Mouse (Mus musculus): ENCODE results near the gene Asic2. TPM values are rescaled to one million over a fixed set of nuclear protein-coding genes. Genes with fewer than 3 reads are reported as not detected.

Gene Asic2
- polyA plus RNA-seq, 1 experiment from 2014 or later = not detected

GRCm38 (mm10) chr11:81239091-81239490, 729.2 kb downstream of the Asic2 start:
- TF ChIP-seq EP300 (IDR thresholded peaks at IDR 0.05; ENCODE audit: low read depth) (no peak), CTCF (IDR thresholded peaks at IDR 0.05; ENCODE audit: low read depth) (no peak)

GRCm38 (mm10) chr11:81236070-81236469, 732.2 kb downstream of the Asic2 start:
- no peak overlapping the region for H3K4me3 ChIP-seq (ENCODE audit: low read depth, low read length)
- no peak overlapping the region for H3K9ac ChIP-seq (replicated peaks)
- ATAC-seq = no peak
- H3K27ac ChIP-seq (ENCODE audit: low read depth) = no peak overlapping the region
- no peak overlapping the region for H3K4me2 ChIP-seq (ENCODE audit: low read depth, low read length)
- H3K4me1 ChIP-seq (ENCODE audit: insufficient read depth) = no peaks in the 10 kb centered on the region
- 69% methylated on average over 2 of the region's 2 CpGs for WGBS (ENCODE audit: insufficient replicate concordance)
- TF ChIP-seq EP300 (IDR thresholded peaks at IDR 0.05; ENCODE audit: low read depth) = no peak
- TF ChIP-seq CTCF (IDR thresholded peaks at IDR 0.05; ENCODE audit: low read depth) = no peak
- H3K27me3 ChIP-seq (ENCODE audit: insufficient read depth, low read length) = no peaks in the 10 kb centered on the region
- no peaks in the 10 kb centered on the region for H3K9me3 ChIP-seq (ENCODE audit: low read length)
- no peak for DNase-seq
- no peaks in the 10 kb centered on the region for H3K36me3 ChIP-seq (replicated peaks; ENCODE audit: insufficient read depth, low read length)

More at GRCm38 (mm10) chr11:81239091-81239490, 729.2 kb downstream of the Asic2 start:
- ATAC-seq (no peak), DNase-seq (no peak)
- Histone ChIP-seq H3K4me2 (ENCODE audit: low read depth, low read length) (no peak overlapping the region), H3K9ac (replicated peaks) (no peak overlapping the region), H3K4me1 (ENCODE audit: insufficient read depth) (no peaks in the 10 kb centered on the region), H3K36me3 (replicated peaks; ENCODE audit: insufficient read depth, low read length) (no peaks in the 10 kb centered on the region), H3K27ac (ENCODE audit: low read depth) (no peak overlapping the region), H3K9me3 (ENCODE audit: low read length) (no peaks in the 10 kb centered on the region), H3K27me3 (ENCODE audit: insufficient read depth, low read length) (no peaks in the 10 kb centered on the region), H3K4me3 (ENCODE audit: low read depth, low read length) (no peak overlapping the region)
- WGBS (ENCODE audit: insufficient replicate concordance) = 74% methylated on average over 2 of the region's 2 CpGs

- H3K4me2 ChIP-seq (ENCODE audit: low read depth, low read length) = no peak overlapping the region
- no peaks in the 10 kb centered on the region for H3K4me1 ChIP-seq (ENCODE audit: insufficient read depth)
- DNase-seq (no peak), ATAC-seq (no peak)
- H3K9me3 ChIP-seq (ENCODE audit: low read length) = no peaks in the 10 kb centered on the region
- H3K27ac ChIP-seq (ENCODE audit: low read depth) = no peak overlapping the region
- WGBS (ENCODE audit: insufficient replicate concordance) = 80% methylated on average over 9 of the region's 9 CpGs
- H3K27me3 ChIP-seq (ENCODE audit: insufficient read depth, low read length) = no peaks in the 10 kb centered on the region
- TF ChIP-seq EP300 (IDR thresholded peaks at IDR 0.05; ENCODE audit: low read depth) (no peak), CTCF (IDR thresholded peaks at IDR 0.05; ENCODE audit: low read depth) (no peak)
- H3K9ac ChIP-seq (replicated peaks) = no peak overlapping the region
- H3K4me3 ChIP-seq (ENCODE audit: low read depth, low read length) = no peak overlapping the region
- H3K36me3 ChIP-seq (replicated peaks; ENCODE audit: insufficient read depth, low read length) = no peaks in the 10 kb centered on the region
Observed at GRCm38 (mm10) chr11:81223361-81223760, 744.9 kb downstream of the Asic2 start.

- Histone ChIP-seq H3K9ac (replicated peaks) (no peak overlapping the region), H3K27me3 (ENCODE audit: insufficient read depth, low read length) (no peaks in the 10 kb centered on the region), H3K4me3 (ENCODE audit: low read depth, low read length) (no peak overlapping the region), H3K4me2 (ENCODE audit: low read depth, low read length) (no peak overlapping the region), H3K36me3 (replicated peaks; ENCODE audit: insufficient read depth, low read length) (no peaks in the 10 kb centered on the region), H3K27ac (ENCODE audit: low read depth) (no peak overlapping the region), H3K9me3 (ENCODE audit: low read length) (no peaks in the 10 kb centered on the region), H3K4me1 (ENCODE audit: insufficient read depth) (no peaks in the 10 kb centered on the region)
- WGBS (ENCODE audit: insufficient replicate concordance) = 69% methylated on average over 4 of the region's 4 CpGs
- no peak for DNase-seq
- TF ChIP-seq EP300 (IDR thresholded peaks at IDR 0.05; ENCODE audit: low read depth) = no peak
- ATAC-seq = no peak
Observed at GRCm38 (mm10) chr11:81220786-81221185, 747.5 kb downstream of the Asic2 start.

GRCm38 (mm10) chr11:81205471-81205870, 762.8 kb downstream of the Asic2 start:
- Histone ChIP-seq H3K4me1 (ENCODE audit: insufficient read depth) (no peaks in the 10 kb centered on the region), H3K27ac (ENCODE audit: low read depth) (no peak overlapping the region), H3K27me3 (ENCODE audit: insufficient read depth, low read length) (no peaks in the 10 kb centered on the region), H3K9ac (replicated peaks) (no peak overlapping the region), H3K4me2 (ENCODE audit: low read depth, low read length) (no peak overlapping the region), H3K4me3 (ENCODE audit: low read depth, low read length) (no peak overlapping the region), H3K9me3 (ENCODE audit: low read length) (no peaks in the 10 kb centered on the region), H3K36me3 (replicated peaks; ENCODE audit: insufficient read depth, low read length) (no peaks in the 10 kb centered on the region)
- ATAC-seq (no peak), DNase-seq (no peak)
- 57% methylated on average over 4 of the region's 4 CpGs for WGBS (ENCODE audit: insufficient replicate concordance)
- TF ChIP-seq CTCF (IDR thresholded peaks at IDR 0.05; ENCODE audit: low read depth) = no peak
- TF ChIP-seq EP300 (IDR thresholded peaks at IDR 0.05; ENCODE audit: low read depth) = no peak

GRCm38 (mm10) chr11:81202578-81202977, 765.7 kb downstream of the Asic2 start:
- Histone ChIP-seq H3K4me1 (ENCODE audit: insufficient read depth) (no peaks in the 10 kb centered on the region), H3K27ac (ENCODE audit: low read depth) (no peak overlapping the region), H3K9me3 (ENCODE audit: low read length) (no peaks in the 10 kb centered on the region), H3K4me2 (ENCODE audit: low read depth, low read length) (no peak overlapping the region), H3K36me3 (replicated peaks; ENCODE audit: insufficient read depth, low read length) (no peaks in the 10 kb centered on the region), H3K27me3 (ENCODE audit: insufficient read depth, low read length) (no peaks in the 10 kb centered on the region), H3K4me3 (ENCODE audit: low read depth, low read length) (no peak overlapping the region), H3K9ac (replicated peaks) (no peak overlapping the region)
- no peak for ATAC-seq
- DNase-seq = no peak
- TF ChIP-seq EP300 (IDR thresholded peaks at IDR 0.05; ENCODE audit: low read depth) (no peak), CTCF (IDR thresholded peaks at IDR 0.05; ENCODE audit: low read depth) (no peak)
- WGBS (ENCODE audit: insufficient replicate concordance) = 70% methylated on average over 5 of the region's 5 CpGs

GRCm38 (mm10) chr11:81193856-81194255, 774.4 kb downstream of the Asic2 start:
- no peaks in the 10 kb centered on the region for H3K9me3 ChIP-seq (ENCODE audit: low read length)
- no peak overlapping the region for H3K4me2 ChIP-seq (ENCODE audit: low read depth, low read length)
- no peak for TF ChIP-seq CTCF (IDR thresholded peaks at IDR 0.05; ENCODE audit: low read depth)
- TF ChIP-seq EP300 (IDR thresholded peaks at IDR 0.05; ENCODE audit: low read depth) = no peak
- DNase-seq (no peak), ATAC-seq (no peak)
- no peaks in the 10 kb centered on the region for H3K36me3 ChIP-seq (replicated peaks; ENCODE audit: insufficient read depth, low read length)
- no peaks in the 10 kb centered on the region for H3K27me3 ChIP-seq (ENCODE audit: insufficient read depth, low read length)
- no peaks in the 10 kb centered on the region for H3K4me1 ChIP-seq (ENCODE audit: insufficient read depth)
- H3K27ac ChIP-seq (ENCODE audit: low read depth) = no peak overlapping the region
- H3K9ac ChIP-seq (replicated peaks) = no peak overlapping the region
- 42% methylated on average over 4 of the region's 4 CpGs for WGBS (ENCODE audit: insufficient replicate concordance)
- H3K4me3 ChIP-seq (ENCODE audit: low read depth, low read length) = no peak overlapping the region
